Mouse (Mus musculus): ENCODE measurements at regions not wholly inside any gene's neighbourhood (a gene's known extent, or its start where the extent isn't known, plus 50 kb on each side); places are given as distances from the start of the nearest gene placed in this dataset.

- no peak for DNase-seq (ENCODE audit: low spot score)
Observed at GRCm38 (mm10) chr11:45647888-45648287, 204.0 kb upstream of the Clint1 start.

- no peak for DNase-seq (ENCODE audit: low spot score)
Observed at GRCm38 (mm10) chr11:45656260-45656659, 195.6 kb upstream of the Clint1 start.

DNA sequence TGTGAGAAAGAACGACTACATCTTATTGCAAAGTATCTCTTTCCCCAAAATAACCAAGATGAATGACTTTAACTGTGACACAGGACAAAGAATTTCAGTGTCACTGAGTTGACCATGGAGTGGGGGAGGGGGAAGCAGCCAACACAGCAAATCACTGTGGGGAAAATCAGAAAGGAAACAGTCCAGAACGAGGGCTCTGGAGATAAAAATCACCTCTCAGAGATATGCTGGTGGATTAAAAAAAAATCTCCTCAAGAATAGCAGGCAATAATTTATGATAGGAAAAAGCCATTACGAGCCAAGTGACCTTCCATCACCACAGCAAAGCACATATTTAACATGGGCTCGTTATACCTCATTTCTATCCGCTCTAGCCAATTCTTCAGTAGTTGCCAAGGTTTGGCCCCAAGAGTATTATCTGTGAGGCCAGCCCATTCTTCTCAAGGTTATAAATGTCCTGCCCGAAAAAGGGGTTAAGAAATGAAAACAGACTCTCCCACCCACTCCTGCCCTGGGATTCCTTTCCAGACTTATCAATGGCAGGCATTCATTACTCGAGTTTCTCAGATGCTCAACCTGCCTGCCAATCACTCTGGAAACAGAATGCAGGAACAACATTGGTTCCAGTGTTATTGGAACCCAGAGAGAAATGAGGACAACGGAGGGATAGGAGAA is 181.6 kb upstream of the Clint1 start:
- no peak for DNase-seq (ENCODE audit: low spot score)

- peak; percentile 53 for DNase-seq (ENCODE audit: low spot score)
Observed at GRCm38 (mm10) chr11:45678666-45679292, 173.1 kb upstream of the Clint1 start.

- no peak for DNase-seq (ENCODE audit: low spot score)
Observed at GRCm38 (mm10) chr11:45679293-45679673, 172.6 kb upstream of the Clint1 start.

GRCm38 (mm10) chr11:45685571-45685970 is 166.3 kb upstream of the Clint1 start:
- no peak for DNase-seq (ENCODE audit: low spot score)

GRCm38 (mm10) chr11:45693206-45693605 is 158.6 kb upstream of the Clint1 start:
- DNase-seq (ENCODE audit: low spot score) = no peak

DNA sequence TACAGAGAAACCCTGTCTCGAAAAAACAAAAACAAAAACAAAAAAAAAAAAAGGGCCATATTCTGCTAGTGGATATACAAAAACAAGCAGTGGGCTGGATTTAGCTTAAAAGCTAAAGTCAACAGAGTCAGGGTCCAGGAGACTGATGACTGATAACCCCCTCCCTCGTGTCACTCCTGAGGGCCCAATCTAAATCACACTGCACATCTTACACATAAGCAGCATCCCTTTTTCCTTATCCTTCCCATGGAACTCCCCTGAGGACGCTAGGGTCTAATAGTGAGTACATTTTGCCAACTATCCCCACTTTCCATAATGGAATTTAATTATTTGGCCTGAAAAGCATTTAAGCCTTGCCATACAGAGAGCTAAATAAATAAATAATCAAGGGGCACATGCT is 150.3 kb upstream of the Clint1 start:
- DNase-seq (ENCODE audit: low spot score) = no peak

- no peak for DNase-seq (ENCODE audit: low spot score)
Observed at GRCm38 (mm10) chr11:45702916-45703315, 148.9 kb upstream of the Clint1 start.

- DNase-seq (ENCODE audit: low spot score) = no peak
Observed at GRCm38 (mm10) chr11:45704411-45704810, 147.4 kb upstream of the Clint1 start.

GRCm38 (mm10) chr11:45718630-45719029 is 133.2 kb upstream of the Clint1 start:
- no peak for DNase-seq (ENCODE audit: low spot score)

DNA sequence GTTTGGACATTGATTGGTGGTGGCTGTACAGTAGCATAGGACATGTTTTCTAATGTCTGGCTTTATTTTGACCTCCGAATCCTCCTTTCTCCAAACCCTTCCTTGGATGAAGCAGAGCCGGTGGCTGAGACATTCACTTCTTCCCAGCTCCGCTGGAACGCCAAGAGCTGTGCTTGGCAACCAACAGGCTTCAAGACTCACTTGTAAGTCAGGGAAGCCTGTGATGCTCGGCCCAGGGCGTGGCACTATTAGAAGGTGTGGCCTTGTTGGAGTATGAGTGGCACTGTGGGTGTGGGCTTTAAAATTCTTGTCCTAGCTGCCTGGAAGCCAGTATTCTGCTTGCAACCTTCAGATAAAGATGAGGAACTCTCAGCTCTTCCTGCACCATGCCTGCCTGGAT is 132.0 kb upstream of the Clint1 start:
- no peak for DNase-seq (ENCODE audit: low spot score)

- no peak for DNase-seq (ENCODE audit: low spot score)
Observed at GRCm38 (mm10) chr11:45736561-45736960, 115.3 kb upstream of the Clint1 start.

DNA sequence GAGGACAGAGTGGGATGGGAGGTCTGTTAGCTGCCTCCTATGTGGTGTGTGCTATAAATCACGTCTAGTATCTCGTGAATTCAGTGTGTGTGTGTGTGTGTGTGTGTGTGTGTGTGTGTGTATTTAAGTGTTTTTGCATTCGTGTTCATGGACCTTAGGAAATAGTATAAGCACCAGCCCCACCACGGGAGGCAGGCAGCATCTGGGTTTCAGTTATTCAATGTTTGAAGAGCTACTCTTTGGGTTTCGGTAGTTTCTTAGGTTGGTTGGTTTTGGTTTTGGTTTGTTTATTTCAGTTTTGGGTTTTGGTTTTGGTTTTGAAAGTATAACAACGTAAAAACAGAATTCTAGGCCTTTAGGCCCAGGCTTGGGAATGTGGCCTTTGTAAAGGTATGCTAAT is 113.5 kb upstream of the Clint1 start:
- no peak for DNase-seq (ENCODE audit: low spot score)

DNA sequence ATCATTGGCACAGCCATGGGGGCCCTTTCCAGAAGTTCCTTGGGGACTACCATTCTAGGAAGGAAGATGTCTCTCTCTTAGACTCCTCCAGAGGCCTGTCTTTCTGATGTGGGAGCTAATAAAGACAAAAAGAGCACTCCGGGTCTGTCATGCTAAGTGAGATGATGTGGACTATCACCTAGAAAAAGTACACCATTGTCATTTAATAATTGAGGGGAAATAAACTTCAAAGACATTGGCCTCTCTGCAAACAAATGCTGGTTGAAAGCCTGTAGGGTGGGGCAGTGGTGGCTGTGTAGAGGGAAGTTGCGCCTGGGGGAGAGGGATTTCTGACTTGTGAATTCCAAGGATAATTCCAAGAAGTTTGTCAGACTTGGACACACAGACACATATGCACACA is 105.9 kb upstream of the Clint1 start:
- no peak for DNase-seq (ENCODE audit: low spot score)

GRCm38 (mm10) chr11:45750249-45750648 is 101.6 kb upstream of the Clint1 start:
- DNase-seq (ENCODE audit: low spot score) = no peak

DNA sequence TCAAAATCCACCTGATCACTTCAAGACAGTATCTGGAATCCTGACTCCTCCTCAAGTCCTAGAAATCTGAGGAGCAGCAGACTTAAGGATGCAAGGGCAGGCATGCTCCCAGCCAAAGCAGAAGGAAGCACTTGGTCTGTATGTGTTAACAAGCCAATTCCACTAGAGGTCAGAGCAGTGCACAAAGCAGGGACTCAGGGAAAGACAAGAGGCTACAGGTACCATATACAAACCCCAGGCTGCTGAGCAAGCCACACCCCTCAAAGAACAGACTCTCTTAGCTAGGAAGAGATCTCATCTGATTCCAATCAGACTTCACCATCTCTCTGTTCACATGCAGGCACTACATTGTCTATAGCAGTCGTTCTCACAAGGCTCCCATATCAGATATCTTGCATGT is 99.6 kb upstream of the Clint1 start:
- DNase-seq (ENCODE audit: low spot score) = no peak

DNA sequence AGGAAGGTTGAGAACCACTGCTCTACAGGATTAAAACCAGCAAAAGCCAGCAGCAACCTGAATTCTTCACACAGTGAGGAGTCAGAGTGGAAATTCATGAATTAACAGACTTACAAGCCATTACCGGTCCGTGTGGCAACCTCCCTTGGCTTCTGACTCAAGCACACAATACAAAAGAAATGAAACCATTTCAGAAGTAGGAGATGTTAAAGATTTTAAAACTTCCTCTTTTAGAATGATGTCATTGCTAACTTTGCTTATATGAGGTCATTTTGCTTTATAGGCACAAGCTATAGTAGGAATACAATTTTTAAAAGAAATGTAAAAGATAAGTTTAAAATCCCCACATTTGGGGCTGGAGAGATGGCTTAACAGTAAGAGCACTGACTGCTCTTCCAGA is 99.1 kb upstream of the Clint1 start:
- DNase-seq (ENCODE audit: low spot score) = no peak

- DNase-seq (ENCODE audit: low spot score) = no peak
Observed at GRCm38 (mm10) chr11:45767081-45767480, 84.8 kb upstream of the Clint1 start.

DNA sequence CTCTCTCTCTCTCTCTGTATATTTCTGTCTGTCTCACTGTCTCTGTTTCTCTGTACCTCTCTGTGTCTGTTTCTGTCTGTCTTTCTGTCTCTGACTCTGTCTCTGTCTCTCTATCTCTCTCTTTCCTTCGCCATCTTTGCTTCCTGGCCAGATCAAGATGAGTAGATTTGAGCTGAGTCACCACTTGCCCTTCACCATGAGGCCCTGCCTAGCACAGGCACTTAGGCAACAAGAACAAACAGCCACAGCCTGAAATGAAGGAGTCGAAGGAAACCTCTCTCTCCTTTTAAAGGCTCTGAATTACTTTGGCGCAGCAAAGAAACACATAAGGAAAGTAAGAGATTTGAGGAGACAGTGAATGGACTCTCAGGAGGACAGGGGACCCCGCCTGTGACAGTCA is 69.4 kb upstream of the Clint1 start:
- DNase-seq (ENCODE audit: low spot score) = no peak

DNA sequence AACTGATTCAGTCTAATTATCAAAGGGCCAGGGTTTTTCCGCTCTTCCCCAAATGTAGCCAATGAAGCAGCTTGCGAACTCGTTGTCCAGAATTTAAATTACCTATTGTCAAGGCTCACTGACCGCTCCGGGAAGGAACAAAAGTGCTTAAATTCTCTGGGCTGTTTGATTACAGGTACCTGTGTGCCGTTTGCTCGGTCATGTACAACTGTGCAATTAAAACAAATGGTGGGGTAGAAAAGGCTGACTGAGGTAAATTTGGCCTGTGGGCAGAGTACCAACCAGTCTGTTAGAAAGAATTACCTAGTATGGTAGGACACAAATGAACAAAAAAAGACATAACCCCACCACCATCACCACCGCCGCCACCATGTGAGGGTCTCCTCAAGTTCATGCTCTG is 66.0 kb upstream of the Clint1 start:
- no peak for DNase-seq (ENCODE audit: low spot score)

- no peak for DNase-seq (ENCODE audit: low spot score)
Observed at GRCm38 (mm10) chr11:45787408-45787807, 64.4 kb upstream of the Clint1 start.

DNA sequence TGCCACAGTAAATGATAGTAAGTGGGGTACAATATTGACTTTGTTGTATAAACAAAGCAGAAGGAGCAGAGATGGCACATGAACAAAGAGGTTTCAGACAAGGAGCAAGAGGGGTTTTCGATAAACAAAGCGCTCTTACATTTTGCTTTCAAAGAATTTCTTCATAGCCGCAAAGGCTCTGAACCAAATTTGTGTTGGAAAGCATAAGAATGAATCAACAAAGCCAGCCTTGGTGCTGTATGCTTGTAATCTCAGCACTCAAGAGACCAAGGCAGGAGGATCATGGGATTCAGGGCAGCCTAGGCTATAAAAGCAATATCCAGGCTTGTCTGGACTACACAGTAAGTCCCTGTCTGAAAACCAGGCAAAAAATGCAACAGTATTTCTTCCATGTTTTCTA is 62.0 kb upstream of the Clint1 start:
- DNase-seq (ENCODE audit: low spot score) = no peak

DNA sequence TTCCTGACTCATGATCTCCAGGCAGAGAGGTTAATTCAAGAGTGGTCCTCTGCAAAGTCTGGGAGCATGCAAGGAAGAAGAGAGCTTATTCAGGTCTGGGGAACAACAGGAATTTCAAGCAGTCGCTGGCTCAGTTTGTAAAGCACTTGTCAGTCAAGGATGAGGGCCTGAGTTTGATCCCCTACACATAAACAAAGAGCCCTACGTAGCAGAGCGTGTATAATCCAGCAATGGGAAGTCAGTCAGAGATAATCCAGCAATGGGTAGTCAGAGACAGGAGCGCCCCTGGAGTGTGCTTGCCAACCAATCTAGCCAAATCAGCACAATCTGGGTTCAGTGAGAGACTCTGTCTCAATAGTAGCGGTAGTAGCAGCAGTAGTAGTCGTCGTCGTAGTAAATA is 61.3 kb upstream of the Clint1 start:
- no peak for DNase-seq (ENCODE audit: low spot score)

Data from ovary, postnatal 10 days (tissue).